In the genomic region with DNA sequence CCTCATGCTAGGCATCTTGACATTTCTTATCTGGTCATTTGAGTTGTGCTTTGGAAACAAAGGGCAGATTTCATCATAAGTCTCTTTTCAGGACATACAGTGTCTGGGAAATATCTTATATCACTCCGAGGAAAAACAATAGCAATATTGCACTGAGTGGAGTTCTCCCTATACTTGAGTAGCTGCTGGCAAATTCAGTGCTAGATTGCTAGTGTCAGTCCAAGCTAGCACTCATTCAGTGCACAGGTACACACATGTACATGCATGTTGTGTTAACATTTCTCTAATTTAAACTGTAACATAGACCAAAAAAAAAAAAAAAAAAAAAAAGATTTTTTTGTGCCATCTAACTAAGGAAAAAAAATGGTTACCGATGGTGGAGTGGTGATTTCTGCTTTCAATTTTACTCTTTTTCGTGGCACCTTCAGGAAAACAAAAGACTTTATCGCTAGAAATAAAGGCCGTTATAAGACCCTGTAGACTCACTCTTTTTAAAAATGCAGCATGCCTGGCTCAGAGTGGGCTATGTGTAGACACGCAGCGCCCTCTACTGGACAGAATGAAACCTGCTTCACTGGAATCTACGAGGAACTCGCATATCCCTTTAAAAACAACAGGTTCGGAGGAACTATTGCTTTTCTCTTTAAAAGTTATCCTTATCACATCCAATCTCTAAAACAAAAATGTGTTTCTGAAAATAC, we compare ENCODE assay signal across 8 mouse cellular contexts.
DNase-seq lines count a peak whose midpoint lies in the region; ATAC-seq and TF ChIP-seq lines count a peak whose summit lies in the region.

No protein-coding gene starts in this region.

- in situ Hi-C loops in CH12.LX (cut with MboI; ENCODE audit: low pct_ligation_motif_present, low pct_unique_long_range_greater_than_20kb, low sequenced_read_pairs): no loop called here

- no peak overlapping the region for H3K4me3 ChIP-seq in CH12.LX (replicated peaks in 1 of 3; ENCODE audit: low read depth in 2 of 3, low read length in 2 of 3, poor library complexity in 1 of 3)
- peak overlapping the region; percentile 38 for H3K4me3 ChIP-seq in forebrain, embryonic 13.5 days
- peak overlapping the region; percentile 49 for H3K4me3 ChIP-seq in heart, postnatal 0 days (ENCODE audit: low read depth, low read length)
- H3K4me3 ChIP-seq in liver, embryonic 15.5 days (replicated peaks): peak overlapping the region; percentile 35
- peak overlapping the region; percentile 34 for H3K4me3 ChIP-seq in neural tube, embryonic 13.5 days

- TF ChIP-seq EP300 in CH12.LX (IDR thresholded peaks at IDR 0.05; ENCODE audit: low read length): no peak
- TF ChIP-seq EP300 in heart, postnatal 0 days (IDR thresholded peaks at IDR 0.05; ENCODE audit: low read depth): no peak

- H3K4me2 ChIP-seq in CH12.LX (ENCODE audit: insufficient read depth, low read depth, poor library complexity, severe bottlenecking): no peak overlapping the region
- peak overlapping the region; percentile 56 for H3K4me2 ChIP-seq in forebrain, embryonic 13.5 days
- H3K4me2 ChIP-seq in heart, postnatal 0 days (ENCODE audit: low read depth, low read length): peak overlapping the region; percentile 78
- peak overlapping the region; percentile 42 for H3K4me2 ChIP-seq in liver, embryonic 15.5 days
- peak overlapping the region; percentile 52 for H3K4me2 ChIP-seq in neural tube, embryonic 13.5 days

- H3K9ac ChIP-seq in CH12.LX (ENCODE audit: insufficient read depth, low read depth): no peak overlapping the region
- H3K9ac ChIP-seq in forebrain, embryonic 13.5 days: peak overlapping the region; percentile 38; the same call in 1 of the 2 replicates
- 0 out of 2 replicates have a peak overlapping the region, but pooled peaks have one; percentile 33 for H3K9ac ChIP-seq in heart, postnatal 0 days (replicated peaks; ENCODE audit: low read depth, low read length)
- no peak overlapping the region for H3K9ac ChIP-seq in liver, embryonic 15.5 days
- H3K9ac ChIP-seq in neural tube, embryonic 13.5 days: peak overlapping the region; percentile 46; the same call in 1 of the 2 replicates

- H3K79me2 ChIP-seq in CH12.LX (replicated peaks; ENCODE audit: control insufficient read depth, extremely low read depth, insufficient read depth, poor library complexity, severe bottlenecking): no peaks in the 10 kb centered on the region

- no peak overlapping the region for H3K27ac ChIP-seq in CH12.LX (ENCODE audit: insufficient read depth, low read depth)
- H3K27ac ChIP-seq in forebrain, embryonic 13.5 days: no peak overlapping the region
- H3K27ac ChIP-seq in heart, postnatal 0 days (ENCODE audit: low read depth): no peak overlapping the region
- no peak overlapping the region for H3K27ac ChIP-seq in liver, embryonic 15.5 days (replicated peaks)
- no peak overlapping the region; the same call in 1 of the 2 replicates for H3K27ac ChIP-seq in neural tube, embryonic 13.5 days (replicated peaks)

- TF ChIP-seq POLR2A in CH12.LX (IDR thresholded peaks at IDR 0.05; ENCODE audit: low read depth, low read length): no peak

- ATAC-seq in forebrain, embryonic 13.5 days: peak; percentile 88
- peak; percentile 62 for ATAC-seq in heart, postnatal 0 days (ENCODE audit: insufficient read depth, low read depth)
- no peak for ATAC-seq in liver, embryonic 15.5 days (ENCODE audit: insufficient read depth)
- ATAC-seq in neural tube, embryonic 13.5 days (ENCODE audit: low read depth): peak; percentile 88

- H3K36me3 ChIP-seq in CH12.LX (replicated peaks in 1 of 2; ENCODE audit: control insufficient read depth in 1 of 2, insufficient read depth in 1 of 2, low read length in 1 of 2): no peaks in the 10 kb centered on the region
- H3K36me3 ChIP-seq in forebrain, embryonic 13.5 days (ENCODE audit: poor library complexity, severe bottlenecking): no peaks in the 10 kb centered on the region
- no peaks in the 10 kb centered on the region for H3K36me3 ChIP-seq in heart, postnatal 0 days (replicated peaks; ENCODE audit: control insufficient read depth, insufficient read depth, low read length)
- no peaks in the 10 kb centered on the region for H3K36me3 ChIP-seq in liver, embryonic 15.5 days (replicated peaks)
- H3K36me3 ChIP-seq in neural tube, embryonic 13.5 days: no peaks in the 10 kb centered on the region

- peak in 1 of 2 experiments; percentile 27; a peak in 2 of 4 replicates for TF ChIP-seq CTCF in CH12.LX (conservative IDR thresholded peaks at IDR 0.05 in 1 of 2, IDR thresholded peaks at IDR 0.05 in 1 of 2; ENCODE audit: low read depth in 2 of 2, low read length in 2 of 2)
- peak; percentile 92 for TF ChIP-seq CTCF in heart, postnatal 0 days (IDR thresholded peaks at IDR 0.05; ENCODE audit: low read depth)

- dilution Hi-C loops in CH12.LX (cut with MboI; ENCODE audit: extremely low pct_ligation_motif_present, extremely low pct_unique_long_range_greater_than_20kb, low sequenced_read_pairs): no loop called here

- peak; percentile 17 for TF ChIP-seq RAD21 in CH12.LX (IDR thresholded peaks at IDR 0.05; ENCODE audit: low read depth, low read length)

- H3K4me1 ChIP-seq in CH12.LX (ENCODE audit: control insufficient read depth in 1 of 2, insufficient read depth in 2 of 2): no peaks in the 10 kb centered on the region
- H3K4me1 ChIP-seq in forebrain, embryonic 13.5 days: peaks cover 11% of the 10 kb centered on the region
- H3K4me1 ChIP-seq in heart, postnatal 0 days (ENCODE audit: control insufficient read depth, insufficient read depth): 0 out of 2 replicates have a peak, but pooled peaks cover 4% of the 10 kb centered on the region
- no peaks in the 10 kb centered on the region for H3K4me1 ChIP-seq in liver, embryonic 15.5 days (replicated peaks)
- H3K4me1 ChIP-seq in neural tube, embryonic 13.5 days (replicated peaks): peaks cover 13% of the 10 kb centered on the region

- DNase-seq in CH12.LX (ENCODE audit: extremely low read depth): no peak
- peak; percentile 3 for DNase-seq in c-Kit-negative CD71-positive TER-119-positive erythroid progenitor cells, embryonic 14.5 days (ENCODE audit: low read depth, low spot score)
- peak; percentile 69 for DNase-seq in heart, postnatal 0 days (ENCODE audit: low spot score)
- peak; percentile 91 to 92 for DNase-seq in kidney, postnatal 4 days
- DNase-seq in testis, postnatal 10 days (ENCODE audit: low spot score): peak; percentile 92

- WGBS in forebrain, embryonic 13.5 days: 17% methylated on average over 10 of the region's 10 CpGs
- 16% methylated on average over 10 of the region's 10 CpGs for WGBS in heart, postnatal 0 days
- WGBS in liver, embryonic 15.5 days (ENCODE audit: insufficient replicate concordance): 14% methylated on average over 10 of the region's 10 CpGs
- 19% methylated on average over 10 of the region's 10 CpGs for WGBS in neural tube, embryonic 13.5 days

- H3K27me3 ChIP-seq in CH12.LX (replicated peaks): no peaks in the 10 kb centered on the region
- no peaks in the 10 kb centered on the region for H3K27me3 ChIP-seq in forebrain, embryonic 13.5 days
- H3K27me3 ChIP-seq in heart, postnatal 0 days (ENCODE audit: control insufficient read depth, insufficient read depth, low read length): no peaks in the 10 kb centered on the region
- no peaks in the 10 kb centered on the region for H3K27me3 ChIP-seq in liver, embryonic 15.5 days
- H3K27me3 ChIP-seq in neural tube, embryonic 13.5 days: no peaks in the 10 kb centered on the region

- H3K9me3 ChIP-seq in CH12.LX (replicated peaks; ENCODE audit: low read length): peaks cover 63% of the 10 kb centered on the region
- H3K9me3 ChIP-seq in forebrain, embryonic 13.5 days (replicated peaks): no peaks in the 10 kb centered on the region
- no peaks in the 10 kb centered on the region for H3K9me3 ChIP-seq in heart, postnatal 0 days (replicated peaks; ENCODE audit: control insufficient read depth, low read length)
- H3K9me3 ChIP-seq in liver, embryonic 15.5 days (replicated peaks): no peaks in the 10 kb centered on the region
- H3K9me3 ChIP-seq in neural tube, embryonic 13.5 days: no peaks in the 10 kb centered on the region

TF ChIP-seq in CH12.LX, 34 proteins besides CTCF, POLR2A, EP300 and RAD21:
- TF ChIP-seq UBTF (IDR thresholded peaks at IDR 0.05; ENCODE audit: low read depth, low read length): no peak
- no peak for TF ChIP-seq E2F4 (IDR thresholded peaks at IDR 0.05; ENCODE audit: insufficient replicate concordance, low read depth, low read length)
- TF ChIP-seq BHLHE40 (IDR thresholded peaks at IDR 0.05; ENCODE audit: low read depth, low read length): no peak
- TF ChIP-seq TCF12 (IDR thresholded peaks at IDR 0.05; ENCODE audit: low read depth, low read length): no peak
- no peak for TF ChIP-seq USF1 (IDR thresholded peaks at IDR 0.05; ENCODE audit: low read depth, low read length)
- TF ChIP-seq MXI1 (IDR thresholded peaks at IDR 0.05; ENCODE audit: low read depth, low read length): no peak
- TF ChIP-seq SMC3 (IDR thresholded peaks at IDR 0.05; ENCODE audit: low read depth, low read length): no peak
- TF ChIP-seq ELF1 (IDR thresholded peaks at IDR 0.05; ENCODE audit: low read depth, low read length): no peak
- no peak for TF ChIP-seq RCOR1 (conservative IDR thresholded peaks at IDR 0.05; ENCODE audit: low read depth, low read length)
- no peak for TF ChIP-seq JUND (conservative IDR thresholded peaks at IDR 0.05; ENCODE audit: low read depth, low read length)
- TF ChIP-seq CHD1 (IDR thresholded peaks at IDR 0.05; ENCODE audit: low read depth, low read length): no peak
- TF ChIP-seq ZMIZ1 (IDR thresholded peaks at IDR 0.05; ENCODE audit: low read depth, low read length): no peak
- TF ChIP-seq POLR2AphosphoS2 (IDR thresholded peaks at IDR 0.05; ENCODE audit: low read depth, low read length): no peak
- no peak for TF ChIP-seq MEF2A (IDR thresholded peaks at IDR 0.05; ENCODE audit: borderline replicate concordance, low read depth, low read length)
- no peak for TF ChIP-seq NRF1 (IDR thresholded peaks at IDR 0.05; ENCODE audit: low read depth, low read length)
- TF ChIP-seq IRF4 (IDR thresholded peaks at IDR 0.05; ENCODE audit: low read depth, low read length): no peak

Comparison
In these comparisons a context has a peak if more than half of its experiments do, and no peak if none do; other contexts are left out.
1. H3K4me3 ChIP-seq: peak in forebrain, embryonic 13.5 days (single experiment), heart, postnatal 0 days (single experiment), liver, embryonic 15.5 days (single experiment) and neural tube, embryonic 13.5 days (single experiment); none in CH12.LX (0 of 3).
2. H3K9ac ChIP-seq: peak in forebrain, embryonic 13.5 days (single experiment), heart, postnatal 0 days (single experiment) and neural tube, embryonic 13.5 days (single experiment); none in CH12.LX (single experiment) and liver, embryonic 15.5 days (single experiment).